Mouse (Mus musculus) ES-E14 (cell line): ENCODE measurements around the gene Irs1.

Experiments
- CHD2 ChIP-seq: IDR thresholded peaks from 2 replicates; pipeline ENCODE4 v1.6.1; 2014; ENCODE audit warnings: mild to moderate bottlenecking, low read depth, low read length, inconsistent platforms
- HCFC1 ChIP-seq: IDR thresholded peaks from 2 replicates; pipeline ENCODE4 v1.6.1; 2012; ENCODE audit warnings: low read length, inconsistent platforms, borderline replicate concordance; ENCODE audit not compliant: insufficient read depth
- MAFK ChIP-seq: IDR thresholded peaks from 2 replicates; pipeline ENCODE4 v1.6.1; 2014; ENCODE audit warnings: mild to moderate bottlenecking, low read depth, low read length, inconsistent platforms; ENCODE audit not compliant: insufficient read depth
- ZC3H11A ChIP-seq: IDR thresholded peaks from 2 replicates; pipeline ENCODE4 v1.6.1; 2012; ENCODE audit warnings: low read depth, mild to moderate bottlenecking, inconsistent platforms, low read length, borderline replicate concordance
- ZNF384 ChIP-seq: IDR thresholded peaks from 2 replicates; pipeline ENCODE4 v1.6.1; 2012; ENCODE audit warnings: low read depth, low read length, inconsistent platforms

- no peak for TF ChIP-seq CHD2
- no peak for TF ChIP-seq HCFC1
- no peak for TF ChIP-seq ZC3H11A
- TF ChIP-seq MAFK: no peak
- no peak for TF ChIP-seq ZNF384
Measured at GRCm38 (mm10) chr1:82272231-82272630, 19.0 kb downstream of the Irs1 start.
